Mouse (Mus musculus): ENCODE results near the gene Gng8. TPM values are rescaled to one million over a fixed set of nuclear protein-coding genes. Genes with fewer than 3 reads are reported as not detected.

Gene Gng8
- total and polyA plus RNA-seq, 3 experiments, result not detected

GRCm38 (mm10) chr7:16918014-16918413, 26.4 kb downstream of the Gng8 start:
- no peaks in the 10 kb centered on the region for H3K9me3 ChIP-seq (replicated peaks)
- no peak for DNase-seq (ENCODE audit: low spot score)
- TF ChIP-seq CTCF (IDR thresholded peaks at IDR 0.05; ENCODE audit: low read depth, low read length) (no peak), GATA2 (IDR thresholded peaks at IDR 0.05; ENCODE audit: borderline replicate concordance, low read depth, low read length) (no peak), GATA1 (IDR thresholded peaks at IDR 0.05; ENCODE audit: borderline replicate concordance, low read length) (no peak), TAL1 (conservative IDR thresholded peaks at IDR 0.05; ENCODE audit: low read depth, low read length) (no peak), POLR2AphosphoS5 (IDR thresholded peaks at IDR 0.05; ENCODE audit: insufficient replicate concordance, low read depth, low read length) (no peak)
- peaks cover 95% of the 10 kb centered on the region for H3K36me3 ChIP-seq (replicated peaks)
- no peak for ATAC-seq (ENCODE audit: extremely low read depth, insufficient number of reproducible peaks, low FRiP score, poor library complexity, severe bottlenecking)
- no peak overlapping the region for H3K4me3 ChIP-seq (ENCODE audit: low read depth, low read length)
- H3K4me1 ChIP-seq (ENCODE audit: insufficient read depth, low read depth, low read length), result peaks cover 72% of the 10 kb centered on the region
- no peaks in the 10 kb centered on the region for H3K27me3 ChIP-seq (ENCODE audit: insufficient read depth, low read length)

GRCm38 (mm10) chr7:16918670-16919069, 27.1 kb downstream of the Gng8 start:
- H3K4me1 ChIP-seq (ENCODE audit: insufficient read depth, low read depth, low read length), result peaks cover 70% of the 10 kb centered on the region
- H3K4me3 ChIP-seq (ENCODE audit: low read depth, low read length), result no peak overlapping the region
- peaks cover 88% of the 10 kb centered on the region for H3K36me3 ChIP-seq (replicated peaks)
- TF ChIP-seq POLR2AphosphoS5 (IDR thresholded peaks at IDR 0.05; ENCODE audit: insufficient replicate concordance, low read depth, low read length) (no peak), GATA1 (IDR thresholded peaks at IDR 0.05; ENCODE audit: borderline replicate concordance, low read length) (no peak), GATA2 (IDR thresholded peaks at IDR 0.05; ENCODE audit: borderline replicate concordance, low read depth, low read length) (no peak), TAL1 (conservative IDR thresholded peaks at IDR 0.05; ENCODE audit: low read depth, low read length) (no peak), CTCF (IDR thresholded peaks at IDR 0.05; ENCODE audit: low read depth, low read length) (no peak)
- H3K9me3 ChIP-seq (replicated peaks), result no peaks in the 10 kb centered on the region
- no peak for ATAC-seq (ENCODE audit: extremely low read depth, insufficient number of reproducible peaks, low FRiP score, poor library complexity, severe bottlenecking)
- H3K27me3 ChIP-seq (ENCODE audit: insufficient read depth, low read length), result no peaks in the 10 kb centered on the region
- no peak for DNase-seq (ENCODE audit: low spot score)

- H3K36me3 ChIP-seq (replicated peaks), result peaks cover 79% of the 10 kb centered on the region
- TF ChIP-seq CTCF (IDR thresholded peaks at IDR 0.05; ENCODE audit: low read depth, low read length) (no peak), GATA1 (IDR thresholded peaks at IDR 0.05; ENCODE audit: borderline replicate concordance, low read length) (no peak), POLR2AphosphoS5 (IDR thresholded peaks at IDR 0.05; ENCODE audit: insufficient replicate concordance, low read depth, low read length) (no peak), TAL1 (conservative IDR thresholded peaks at IDR 0.05; ENCODE audit: low read depth, low read length) (0 out of 2 replicates have a peak, but pooled peaks have one; percentile 38), GATA2 (IDR thresholded peaks at IDR 0.05; ENCODE audit: borderline replicate concordance, low read depth, low read length) (no peak)
- peak overlapping the region; percentile 28; the same call in 1 of the 2 replicates for H3K4me3 ChIP-seq (ENCODE audit: low read depth, low read length)
- no peaks in the 10 kb centered on the region for H3K9me3 ChIP-seq (replicated peaks)
- H3K4me1 ChIP-seq (ENCODE audit: insufficient read depth, low read depth, low read length), result peaks cover 62% of the 10 kb centered on the region
- H3K27me3 ChIP-seq (ENCODE audit: insufficient read depth, low read length), result no peaks in the 10 kb centered on the region
- no peak for ATAC-seq (ENCODE audit: extremely low read depth, insufficient number of reproducible peaks, low FRiP score, poor library complexity, severe bottlenecking)
- no peak for DNase-seq (ENCODE audit: low spot score)
Measured at GRCm38 (mm10) chr7:16919395-16920149, 28.0 kb downstream of the Gng8 start.

GRCm38 (mm10) chr7:16920150-16920579, 28.6 kb downstream of the Gng8 start:
- TF ChIP-seq CTCF (IDR thresholded peaks at IDR 0.05; ENCODE audit: low read depth, low read length), result no peak
- Histone ChIP-seq H3K36me3 (replicated peaks) (peaks cover 73% of the 10 kb centered on the region), H3K27me3 (ENCODE audit: insufficient read depth, low read length) (no peaks in the 10 kb centered on the region), H3K4me1 (ENCODE audit: insufficient read depth, low read depth, low read length) (peaks cover 63% of the 10 kb centered on the region), H3K9me3 (replicated peaks) (no peaks in the 10 kb centered on the region), H3K4me3 (ENCODE audit: low read depth, low read length) (peak overlapping the region; percentile 28; the same call in 1 of the 2 replicates)
- DNase-seq (ENCODE audit: low spot score) (no peak), ATAC-seq (ENCODE audit: extremely low read depth, insufficient number of reproducible peaks, low FRiP score, poor library complexity, severe bottlenecking) (no peak)

- Histone ChIP-seq H3K4me3 (ENCODE audit: low read depth, low read length) (peak overlapping the region; percentile 86), H3K36me3 (replicated peaks) (peaks cover 64% of the 10 kb centered on the region), H3K27me3 (ENCODE audit: insufficient read depth, low read length) (no peaks in the 10 kb centered on the region), H3K4me1 (ENCODE audit: insufficient read depth, low read depth, low read length) (peaks cover 55% of the 10 kb centered on the region), H3K9me3 (replicated peaks) (no peaks in the 10 kb centered on the region)
- no peak for ATAC-seq (ENCODE audit: extremely low read depth, insufficient number of reproducible peaks, low FRiP score, poor library complexity, severe bottlenecking)
- no peak for DNase-seq (ENCODE audit: low spot score)
- no peak for TF ChIP-seq GATA2 (IDR thresholded peaks at IDR 0.05; ENCODE audit: borderline replicate concordance, low read depth, low read length)
Measured at GRCm38 (mm10) chr7:16920818-16921791, 29.5 kb downstream of the Gng8 start.

GRCm38 (mm10) chr7:16921881-16922335, 30.3 kb downstream of the Gng8 start:
- H3K9me3 ChIP-seq (replicated peaks), result no peaks in the 10 kb centered on the region
- TF ChIP-seq TAL1 (conservative IDR thresholded peaks at IDR 0.05; ENCODE audit: low read depth, low read length) (no peak), CTCF (IDR thresholded peaks at IDR 0.05; ENCODE audit: low read depth, low read length) (no peak), GATA2 (IDR thresholded peaks at IDR 0.05; ENCODE audit: borderline replicate concordance, low read depth, low read length) (no peak), POLR2AphosphoS5 (IDR thresholded peaks at IDR 0.05; ENCODE audit: insufficient replicate concordance, low read depth, low read length) (no peak)
- DNase-seq (ENCODE audit: low spot score) (peak; percentile 62), ATAC-seq (ENCODE audit: extremely low read depth, insufficient number of reproducible peaks, low FRiP score, poor library complexity, severe bottlenecking) (no peak)
- H3K36me3 ChIP-seq (replicated peaks), result peaks cover 56% of the 10 kb centered on the region
- H3K4me1 ChIP-seq (ENCODE audit: insufficient read depth, low read depth, low read length), result peaks cover 54% of the 10 kb centered on the region
- peak overlapping the region; percentile 86; the same call in 1 of the 2 replicates for H3K4me3 ChIP-seq (ENCODE audit: low read depth, low read length)
- no peaks in the 10 kb centered on the region for H3K27me3 ChIP-seq (ENCODE audit: insufficient read depth, low read length)

Data from G1E (cell line).